Mouse (Mus musculus): ENCODE measurements around the gene 9930022D16Rik.

Gene 9930022D16Rik

DNA sequence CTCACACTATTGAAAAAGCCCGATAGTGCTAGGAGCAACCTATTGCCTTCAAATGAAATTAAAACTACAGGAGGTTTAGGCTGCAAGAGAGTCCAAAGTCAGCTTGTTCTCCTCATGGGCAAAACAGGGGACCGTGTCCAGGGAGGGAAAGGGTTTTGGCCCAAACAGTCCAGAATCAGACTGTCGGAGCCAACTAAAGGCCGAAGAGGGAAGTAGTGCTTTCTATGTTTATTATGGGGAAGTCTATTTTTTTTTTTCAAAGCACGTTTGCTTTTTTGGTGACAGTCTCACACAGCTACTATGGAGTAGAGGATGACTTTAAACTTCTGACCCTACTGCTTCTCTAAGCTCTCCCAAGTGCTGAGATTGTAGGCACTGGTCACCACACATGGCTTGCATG lies 54.4 kb downstream of the 9930022D16Rik start:
- CTCF ChIA-PET, result no interaction called here
- POLR2A ChIA-PET, result interaction anchor here in 1 of 4 experiments (0.6 kb wide), 1 partner anchor 94 kb away, joined by 3 read pairs; no protein-coding TSS in a partner anchor

All from embryonic stem cell, embryonic (primary cell).